Mouse (Mus musculus): ENCODE results near the gene Med29. TPM values are rescaled to one million over a fixed set of nuclear protein-coding genes. Genes with fewer than 3 reads are reported as not detected.

Med29 gene
- polyA plus RNA-seq, 1 experiment from 2014 or later = 41.2 TPM

- peaks cover 56% of the 10 kb centered on the region for H3K4me1 ChIP-seq (ENCODE audit: control insufficient read depth, insufficient read depth, low read length)
Observed at GRCm38 (mm10) chr7:28380237-28381016, 12.1 kb downstream of the Med29 start, which contains the start of gene Zfp36. Gene Zfp36 (minus strand): TSS chr7:28380253.

GRCm38 (mm10) chr7:28378769-28379651 lies 13.5 kb downstream of the Med29 start:
- peak overlapping the region; percentile 100 for H3K27ac ChIP-seq (ENCODE audit: low read length)
- H3K4me1 ChIP-seq (ENCODE audit: control insufficient read depth, insufficient read depth, low read length) = peaks cover 56% of the 10 kb centered on the region
- peak; percentile 42 for ATAC-seq (ENCODE audit: insufficient read depth, low FRiP score)
- peak overlapping the region; percentile 97 for H3K4me2 ChIP-seq (ENCODE audit: low read depth, low read length)
- H3K27me3 ChIP-seq (ENCODE audit: control insufficient read depth, insufficient read depth, low read length) = no peaks in the 10 kb centered on the region
- H3K36me3 ChIP-seq (ENCODE audit: control insufficient read depth, insufficient read depth, low read length) = peaks cover 6% of the 10 kb centered on the region; the same call in 1 of the 2 replicates
- peak overlapping the region; percentile 99 for H3K9ac ChIP-seq (ENCODE audit: low read length)
- H3K9me3 ChIP-seq (replicated peaks; ENCODE audit: control insufficient read depth, low read length) = no peaks in the 10 kb centered on the region
- peak overlapping the region; percentile 89 for H3K4me3 ChIP-seq (replicated peaks; ENCODE audit: low read length)
- WGBS = under 1% methylated on average over 53 of the region's 53 CpGs

More at GRCm38 (mm10) chr7:28380237-28381016, 12.1 kb downstream of the Med29 start, which contains the start of gene Zfp36:
- H3K4me2 ChIP-seq (ENCODE audit: low read depth, low read length) = peak within 1 kb of the TSS; percentile 97
- ATAC-seq (ENCODE audit: insufficient read depth, low FRiP score) = no peak
- 39% methylated on average over 17 of the region's 17 CpGs for WGBS
- peak within 1 kb of the TSS; percentile 100 for H3K27ac ChIP-seq (ENCODE audit: low read length)
- H3K36me3 ChIP-seq (ENCODE audit: control insufficient read depth, insufficient read depth, low read length) = peaks cover 6% of the 10 kb centered on the region; the same call in 1 of the 2 replicates
- peak within 1 kb of the TSS; percentile 99 for H3K9ac ChIP-seq (ENCODE audit: low read length)
- H3K4me3 ChIP-seq (replicated peaks; ENCODE audit: low read length) = peak within 1 kb of the TSS; percentile 89
- H3K27me3 ChIP-seq (ENCODE audit: control insufficient read depth, insufficient read depth, low read length) = no peaks in the 10 kb centered on the region
- H3K9me3 ChIP-seq (replicated peaks; ENCODE audit: control insufficient read depth, low read length) = no peaks in the 10 kb centered on the region

GRCm38 (mm10) chr7:28378066-28378690 lies 14.3 kb downstream of the Med29 start:
- Histone ChIP-seq H3K27me3 (ENCODE audit: control insufficient read depth, insufficient read depth, low read length) (no peaks in the 10 kb centered on the region), H3K36me3 (ENCODE audit: control insufficient read depth, insufficient read depth, low read length) (peaks cover 6% of the 10 kb centered on the region; the same call in 1 of the 2 replicates), H3K4me1 (ENCODE audit: control insufficient read depth, insufficient read depth, low read length) (peaks cover 52% of the 10 kb centered on the region), H3K9me3 (replicated peaks; ENCODE audit: control insufficient read depth, low read length) (no peaks in the 10 kb centered on the region), H3K4me2 (ENCODE audit: low read depth, low read length) (peak overlapping the region; percentile 97), H3K27ac (ENCODE audit: low read length) (peak overlapping the region; percentile 100), H3K4me3 (replicated peaks; ENCODE audit: low read length) (peak overlapping the region; percentile 89), H3K9ac (ENCODE audit: low read length) (peak overlapping the region; percentile 99)
- no peak for ATAC-seq (ENCODE audit: insufficient read depth, low FRiP score)
- WGBS = 19% methylated on average over 32 of the region's 32 CpGs

DNA sequence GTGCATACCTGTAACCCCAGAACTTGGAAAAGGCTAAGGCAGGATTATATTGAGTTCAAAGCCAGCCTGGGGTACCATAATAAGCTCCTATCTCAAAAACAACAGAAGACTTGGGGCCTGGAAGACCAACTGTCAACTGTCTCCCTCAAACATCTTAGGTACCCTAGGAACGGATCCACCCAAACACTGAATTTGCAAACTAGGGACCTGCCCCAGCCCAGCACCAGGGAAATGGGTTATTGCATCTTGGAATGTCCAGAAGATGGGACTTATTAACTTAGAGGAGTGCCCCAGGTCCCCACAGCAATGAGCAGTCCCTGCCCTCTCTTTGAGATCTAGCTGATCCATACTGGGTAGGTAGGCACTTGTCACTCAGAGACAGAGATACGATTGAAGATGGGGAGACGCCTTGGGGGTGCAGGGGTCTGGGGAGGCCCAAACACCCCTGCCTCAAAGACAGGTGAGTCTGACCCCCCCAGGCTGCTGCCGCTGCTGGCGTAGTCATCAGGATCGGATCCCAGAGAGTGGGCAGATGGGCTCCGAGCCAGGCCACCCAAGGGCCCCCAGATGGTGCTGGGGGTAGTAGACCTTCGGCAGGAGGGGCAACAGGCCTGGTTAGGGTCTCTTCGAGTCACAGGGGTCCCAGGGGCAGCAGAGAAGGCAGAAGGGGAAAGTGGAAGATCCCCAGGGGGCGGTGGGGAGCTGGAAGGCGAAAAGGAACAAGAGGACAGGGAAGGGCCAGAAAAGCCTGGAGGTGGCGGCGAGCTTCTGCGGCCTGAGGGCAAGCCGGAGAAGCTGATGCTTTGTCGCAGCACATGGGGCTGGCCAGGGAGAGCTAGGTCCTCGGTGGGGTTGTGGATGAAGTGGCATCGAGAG lies 15.1 kb downstream of the Med29 start:
- peaks cover 45% of the 10 kb centered on the region for H3K4me1 ChIP-seq (ENCODE audit: control insufficient read depth, insufficient read depth, low read length)
- ATAC-seq (ENCODE audit: insufficient read depth, low FRiP score) = no peak
- H3K9me3 ChIP-seq (replicated peaks; ENCODE audit: control insufficient read depth, low read length) = no peaks in the 10 kb centered on the region
- peak overlapping the region; percentile 99 for H3K9ac ChIP-seq (ENCODE audit: low read length)
- H3K27ac ChIP-seq (ENCODE audit: low read length) = peak overlapping the region; percentile 100
- H3K4me2 ChIP-seq (ENCODE audit: low read depth, low read length) = peak overlapping the region; percentile 97
- H3K27me3 ChIP-seq (ENCODE audit: control insufficient read depth, insufficient read depth, low read length) = no peaks in the 10 kb centered on the region
- WGBS = 58% methylated on average over 18 of the region's 18 CpGs
- peak overlapping the region; percentile 89 for H3K4me3 ChIP-seq (replicated peaks; ENCODE audit: low read length)
- H3K36me3 ChIP-seq (ENCODE audit: control insufficient read depth, insufficient read depth, low read length) = peaks cover 6% of the 10 kb centered on the region; the same call in 1 of the 2 replicates

- H3K4me2 ChIP-seq (ENCODE audit: low read depth, low read length) = peak overlapping the region; percentile 97
- H3K4me3 ChIP-seq (replicated peaks; ENCODE audit: low read length) = peak overlapping the region; percentile 89
- no peaks in the 10 kb centered on the region for H3K9me3 ChIP-seq (replicated peaks; ENCODE audit: control insufficient read depth, low read length)
- peaks cover 35% of the 10 kb centered on the region for H3K4me1 ChIP-seq (ENCODE audit: control insufficient read depth, insufficient read depth, low read length)
- ATAC-seq (ENCODE audit: insufficient read depth, low FRiP score) = peak; percentile 14
- H3K9ac ChIP-seq (ENCODE audit: low read length) = peak overlapping the region; percentile 79
- peak overlapping the region; percentile 100 for H3K27ac ChIP-seq (ENCODE audit: low read length)
- H3K27me3 ChIP-seq (ENCODE audit: control insufficient read depth, insufficient read depth, low read length) = no peaks in the 10 kb centered on the region
- WGBS = 3% methylated on average over 30 of the region's 30 CpGs
- peaks cover 6% of the 10 kb centered on the region; the same call in 1 of the 2 replicates for H3K36me3 ChIP-seq (ENCODE audit: control insufficient read depth, insufficient read depth, low read length)
Observed at GRCm38 (mm10) chr7:28376011-28376771, 16.3 kb downstream of the Med29 start.

DNA sequence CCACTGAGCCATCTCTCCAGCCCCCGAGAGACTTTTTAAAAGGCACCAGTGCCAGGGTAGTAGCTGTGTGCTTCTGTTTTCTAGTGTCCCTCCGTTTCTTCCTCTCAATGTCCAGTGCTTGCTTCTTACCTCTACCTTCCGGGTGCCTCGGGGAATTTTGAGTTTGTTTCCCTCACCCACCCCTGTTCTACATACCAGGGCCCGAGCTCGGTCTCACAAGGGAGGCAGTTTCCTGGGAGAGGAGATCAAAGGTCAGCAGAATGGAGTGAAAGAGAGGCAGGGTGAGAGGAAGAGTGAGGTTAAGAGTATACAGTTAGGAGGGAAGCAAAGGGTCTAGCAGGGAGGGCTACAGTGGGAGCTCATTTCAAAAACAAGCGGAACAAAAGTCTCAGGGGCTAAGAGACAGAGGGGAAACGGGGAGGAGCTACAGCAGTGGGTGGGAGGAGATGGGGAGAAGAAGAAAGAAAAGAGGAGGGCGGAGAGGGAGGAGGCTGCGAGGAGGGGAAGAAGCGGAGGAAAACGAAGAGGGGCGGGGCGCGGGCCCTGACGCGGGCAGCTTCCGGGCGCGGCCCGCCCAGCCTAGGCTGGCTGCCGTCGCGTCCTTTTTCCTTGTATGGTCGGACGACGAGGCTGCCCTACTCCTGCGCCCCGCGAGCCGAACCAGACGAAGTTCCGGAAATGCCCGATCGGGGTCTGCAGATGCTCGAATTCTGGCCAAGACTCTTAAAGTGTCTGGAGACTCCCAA lies 17.2 kb downstream of the Med29 start:
- no peaks in the 10 kb centered on the region for H3K9me3 ChIP-seq (replicated peaks; ENCODE audit: control insufficient read depth, low read length)
- H3K27ac ChIP-seq (ENCODE audit: low read length) = peak overlapping the region; percentile 100
- peak overlapping the region; percentile 89 for H3K4me3 ChIP-seq (replicated peaks; ENCODE audit: low read length)
- H3K36me3 ChIP-seq (ENCODE audit: control insufficient read depth, insufficient read depth, low read length) = peaks cover 6% of the 10 kb centered on the region; the same call in 1 of the 2 replicates
- ATAC-seq (ENCODE audit: insufficient read depth, low FRiP score) = peak; percentile 61
- under 1% methylated on average over 35 of the region's 36 CpGs for WGBS
- no peaks in the 10 kb centered on the region for H3K27me3 ChIP-seq (ENCODE audit: control insufficient read depth, insufficient read depth, low read length)
- peaks cover 35% of the 10 kb centered on the region for H3K4me1 ChIP-seq (ENCODE audit: control insufficient read depth, insufficient read depth, low read length)
- H3K9ac ChIP-seq (ENCODE audit: low read length) = peak overlapping the region; percentile 79
- H3K4me2 ChIP-seq (ENCODE audit: low read depth, low read length) = peak overlapping the region; percentile 97

DNA sequence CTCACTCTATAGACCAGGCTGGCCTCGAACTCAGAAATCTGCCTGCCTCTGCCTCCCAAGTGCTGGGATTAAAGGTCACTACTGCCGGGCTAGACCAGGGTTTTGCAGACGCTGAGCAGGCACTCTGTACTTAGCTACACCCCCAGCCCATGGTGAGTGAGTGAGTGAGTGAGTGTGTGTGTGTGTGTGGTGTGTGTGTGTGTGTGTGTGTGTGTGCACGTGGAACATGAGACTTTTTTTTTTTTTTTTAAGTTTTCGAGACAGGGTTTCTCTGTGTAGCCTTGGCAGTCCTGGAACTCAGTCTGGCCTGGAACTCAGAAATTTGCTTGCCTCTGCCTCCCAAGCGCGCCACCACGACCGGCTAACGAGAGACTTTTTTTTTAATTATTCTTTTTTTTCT lies 17.9 kb downstream of the Med29 start:
- H3K27me3 ChIP-seq (ENCODE audit: control insufficient read depth, insufficient read depth, low read length) = no peaks in the 10 kb centered on the region
- peaks cover 35% of the 10 kb centered on the region for H3K4me1 ChIP-seq (ENCODE audit: control insufficient read depth, insufficient read depth, low read length)
- H3K9me3 ChIP-seq (replicated peaks; ENCODE audit: control insufficient read depth, low read length) = no peaks in the 10 kb centered on the region
- H3K9ac ChIP-seq (ENCODE audit: low read length) = peak overlapping the region; percentile 70
- peaks cover 6% of the 10 kb centered on the region; the same call in 1 of the 2 replicates for H3K36me3 ChIP-seq (ENCODE audit: control insufficient read depth, insufficient read depth, low read length)
- no peak for ATAC-seq (ENCODE audit: insufficient read depth, low FRiP score)
- peak overlapping the region; percentile 97 for H3K4me2 ChIP-seq (ENCODE audit: low read depth, low read length)
- peak overlapping the region; percentile 89 for H3K4me3 ChIP-seq (replicated peaks; ENCODE audit: low read length)
- 68% methylated on average over 10 of the region's 10 CpGs for WGBS
- H3K27ac ChIP-seq (ENCODE audit: low read length) = peak overlapping the region; percentile 100

Data from stomach, embryonic 16.5 days (tissue).